Mouse (Mus musculus): ENCODE results near the gene Rasef. TPM values are rescaled to one million over a fixed set of nuclear protein-coding genes. Genes with fewer than 3 reads are reported as not detected.
"Not testable (repeated sequence)": the region's sequence is repeated elsewhere in the genome, so short reads cannot be mapped to it uniquely, and the experiment has no call there.

Gene Rasef
- polyA plus RNA-seq, 1 experiment from 2014 or later: 6.6 TPM

DNA sequence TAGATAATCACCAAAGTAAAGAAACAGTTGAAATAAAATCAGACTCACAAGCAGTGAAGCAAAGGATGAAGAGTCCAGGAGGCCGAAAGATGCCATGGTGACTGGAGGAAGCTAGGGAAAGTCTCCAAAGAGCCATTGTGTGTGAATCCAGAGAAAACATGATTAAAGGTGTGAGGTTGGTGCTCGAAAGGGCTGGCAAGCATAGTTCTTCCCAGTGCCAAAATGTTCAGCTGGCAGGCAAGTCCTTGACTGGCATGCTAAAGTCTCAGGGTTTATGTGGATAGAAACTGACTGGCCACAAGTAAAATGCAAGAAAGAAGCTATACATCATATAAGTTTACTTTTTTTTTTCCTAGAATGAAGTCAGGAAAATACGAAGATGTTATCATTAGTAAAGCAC is 22.6 kb downstream of the Rasef start:
- no peak overlapping the region for H3K4me3 ChIP-seq (replicated peaks)
- no peaks in the 10 kb centered on the region for H3K36me3 ChIP-seq
- no peaks in the 10 kb centered on the region for H3K27me3 ChIP-seq (replicated peaks)
- no peak overlapping the region for H3K27ac ChIP-seq
- H3K9me3 ChIP-seq: no peaks in the 10 kb centered on the region
- no peak for ATAC-seq
- WGBS: 79% methylated on average over 3 of the region's 3 CpGs
- H3K4me1 ChIP-seq (replicated peaks): no peaks in the 10 kb centered on the region
- H3K4me2 ChIP-seq (replicated peaks): no peak overlapping the region
- H3K9ac ChIP-seq: no peak overlapping the region

DNA sequence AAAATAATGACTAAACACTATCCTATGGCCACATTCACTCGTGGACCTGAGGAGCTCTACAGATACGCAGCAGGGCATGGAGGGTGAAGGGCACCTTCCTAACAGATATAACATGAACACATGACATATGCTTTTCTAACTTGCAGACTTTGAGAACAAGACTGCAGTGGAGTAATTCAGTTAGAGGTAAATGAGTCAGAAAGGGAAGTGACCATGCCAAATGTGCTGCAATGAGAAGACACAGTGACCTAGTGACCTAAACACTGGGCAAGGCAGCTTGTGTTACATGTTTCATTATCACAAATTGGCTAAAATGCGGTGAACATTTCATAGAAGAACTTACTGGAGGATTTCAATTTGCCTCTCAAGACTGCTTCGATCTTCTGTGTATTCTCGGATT is 42.6 kb downstream of the Rasef start:
- no peak for ATAC-seq
- 93% methylated on average over 5 of the region's 5 CpGs for WGBS

DNA sequence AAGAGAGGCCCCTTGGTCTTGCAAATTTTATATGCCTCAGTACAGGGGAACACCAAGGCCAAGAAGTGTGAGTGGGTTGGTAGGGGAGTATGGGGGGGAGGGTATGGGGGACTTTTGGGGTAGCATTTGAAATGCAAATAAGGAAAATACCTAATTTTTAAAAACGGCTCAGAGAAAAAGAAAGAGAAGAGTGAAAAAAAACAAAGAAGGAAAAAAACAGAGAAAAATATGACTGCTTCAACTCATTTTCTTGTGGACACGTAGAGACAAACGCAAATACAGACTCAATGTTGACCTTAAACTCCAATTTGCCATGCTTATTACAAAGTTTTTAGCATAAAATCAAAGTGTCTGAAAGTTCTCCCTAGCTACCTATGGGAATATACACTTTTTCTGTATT is 51.4 kb downstream of the Rasef start:
- Histone ChIP-seq H3K9ac (no peak overlapping the region), H3K9me3 (no peaks in the 10 kb centered on the region), H3K27ac (no peak overlapping the region), H3K36me3 (no peaks in the 10 kb centered on the region), H3K4me3 (replicated peaks) (no peak overlapping the region), H3K4me2 (replicated peaks) (no peak overlapping the region), H3K4me1 (replicated peaks) (no peaks in the 10 kb centered on the region), H3K27me3 (replicated peaks) (no peaks in the 10 kb centered on the region)
- ATAC-seq: no peak
- 84% methylated on average over 3 of the region's 3 CpGs for WGBS

More for the DNA sequence above, 42.6 kb downstream of the Rasef start:
- Histone ChIP-seq H3K27ac (no peak overlapping the region), H3K36me3 (no peaks in the 10 kb centered on the region), H3K4me1 (replicated peaks) (no peaks in the 10 kb centered on the region), H3K9me3 (no peaks in the 10 kb centered on the region), H3K27me3 (replicated peaks) (no peaks in the 10 kb centered on the region), H3K4me2 (replicated peaks) (no peak overlapping the region), H3K9ac (no peak overlapping the region), H3K4me3 (replicated peaks) (no peak overlapping the region)

DNA sequence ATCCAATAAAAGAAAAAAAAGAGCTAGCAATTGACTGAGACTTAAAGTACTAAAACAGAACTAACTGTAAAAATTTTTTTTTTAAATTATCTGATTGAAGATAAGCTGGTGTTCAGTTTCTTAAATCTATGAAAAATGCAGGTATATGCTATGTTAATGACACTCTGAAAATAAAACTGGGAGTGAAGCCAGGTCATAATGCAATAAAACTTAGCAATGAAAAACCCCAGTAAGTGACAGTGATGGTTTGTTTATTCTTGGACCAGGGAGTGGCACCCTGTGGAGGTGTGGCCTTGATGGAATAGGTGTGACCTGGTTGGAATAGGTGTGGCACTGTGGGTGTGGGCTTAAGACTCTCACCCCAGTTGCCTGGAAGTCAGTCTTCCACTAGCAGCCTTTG is 71.0 kb downstream of the Rasef start:
- H3K9me3 ChIP-seq: no peaks in the 10 kb centered on the region
- no peak overlapping the region for H3K27ac ChIP-seq
- H3K36me3 ChIP-seq: no peaks in the 10 kb centered on the region
- H3K4me3 ChIP-seq (replicated peaks): no peak overlapping the region
- H3K27me3 ChIP-seq (replicated peaks): no peaks in the 10 kb centered on the region
- H3K4me1 ChIP-seq (replicated peaks): no peaks in the 10 kb centered on the region
- H3K9ac ChIP-seq: no peak overlapping the region
- H3K4me2 ChIP-seq (replicated peaks): no peak overlapping the region
- ATAC-seq: peak; percentile 80

DNA sequence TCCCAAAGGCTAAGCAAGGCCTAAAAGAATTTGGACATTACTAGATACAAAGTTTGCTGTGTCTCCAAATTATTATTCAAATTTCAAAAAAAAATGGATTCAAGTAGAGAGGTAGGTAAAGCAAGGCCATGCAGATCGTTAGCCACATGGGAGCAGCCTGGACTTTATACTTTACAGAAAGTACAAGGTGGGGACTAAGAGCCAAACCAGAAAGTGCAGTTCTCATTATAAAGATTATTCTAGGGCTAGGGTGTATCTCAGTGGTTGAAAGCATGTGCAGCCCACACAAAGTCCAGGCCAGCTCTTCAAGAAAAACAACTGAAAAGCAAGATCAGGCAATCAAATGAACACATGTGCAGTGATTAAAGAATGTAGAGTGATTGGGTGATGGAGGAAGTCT is 72.0 kb downstream of the Rasef start:
- Histone ChIP-seq H3K36me3 (no peaks in the 10 kb centered on the region), H3K4me1 (replicated peaks) (no peaks in the 10 kb centered on the region), H3K9ac (no peak overlapping the region), H3K27me3 (replicated peaks) (no peaks in the 10 kb centered on the region), H3K9me3 (no peaks in the 10 kb centered on the region), H3K4me2 (replicated peaks) (no peak overlapping the region), H3K4me3 (replicated peaks) (no peak overlapping the region), H3K27ac (no peak overlapping the region)
- peak; percentile 73 for ATAC-seq
- 62% methylated on average over 1 of the region's 1 CpGs for WGBS

DNA sequence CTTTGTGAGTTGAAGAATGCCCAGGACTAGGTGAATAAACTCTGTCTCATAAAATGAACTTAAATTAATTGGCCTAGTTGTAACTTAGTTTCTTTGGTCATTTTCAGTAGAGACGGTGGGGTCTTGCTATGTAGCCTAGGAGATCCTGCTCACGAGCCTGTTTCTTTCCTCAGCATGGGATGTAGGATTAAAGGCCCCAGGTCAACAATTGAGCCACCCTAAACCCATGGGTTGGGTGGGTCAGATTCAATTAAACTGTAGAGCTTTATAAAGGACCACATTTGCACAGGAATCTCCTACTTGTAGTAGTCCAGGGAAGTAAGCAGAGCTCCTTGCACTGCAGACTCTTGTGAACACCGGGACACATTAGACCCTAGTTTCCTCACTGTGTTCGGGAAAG is 107.6 kb downstream of the Rasef start, which contains the start of gene Gm428:
TSS of gene Gm428 (plus strand) at position 301 of the 400 bp plus-strand sequence.
- not testable (repeated sequence) for ATAC-seq
- 82% methylated on average over 2 of the region's 4 CpGs for WGBS

DNA sequence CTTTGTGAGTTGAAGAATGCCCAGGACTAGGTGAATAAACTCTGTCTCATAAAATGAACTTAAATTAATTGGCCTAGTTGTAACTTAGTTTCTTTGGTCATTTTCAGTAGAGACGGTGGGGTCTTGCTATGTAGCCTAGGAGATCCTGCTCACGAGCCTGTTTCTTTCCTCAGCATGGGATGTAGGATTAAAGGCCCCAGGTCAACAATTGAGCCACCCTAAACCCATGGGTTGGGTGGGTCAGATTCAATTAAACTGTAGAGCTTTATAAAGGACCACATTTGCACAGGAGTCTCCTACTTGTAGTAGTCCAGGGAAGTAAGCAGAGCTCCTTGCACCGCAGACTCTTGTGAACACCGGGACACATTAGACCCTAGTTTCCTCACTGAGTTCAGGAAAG is 122.7 kb downstream of the Rasef start, which contains the start of gene Gm11239:
TSS of gene Gm11239 (plus strand) at position 301 of the 400 bp plus-strand sequence.
- not testable (repeated sequence) for H3K4me2 ChIP-seq (replicated peaks); H3K27ac ChIP-seq; H3K9me3 ChIP-seq; H3K27me3 ChIP-seq (replicated peaks); H3K4me1 ChIP-seq (replicated peaks); H3K9ac ChIP-seq; ATAC-seq; H3K36me3 ChIP-seq; H3K4me3 ChIP-seq (replicated peaks)
- no CpG with 5 or more reads among the region's 4 CpGs for WGBS

More for the DNA sequence above, 107.6 kb downstream of the Rasef start, which contains the start of gene Gm428:
- H3K4me3 ChIP-seq (replicated peaks); H3K9me3 ChIP-seq; H3K36me3 ChIP-seq; H3K4me1 ChIP-seq (replicated peaks); H3K9ac ChIP-seq; H3K27ac ChIP-seq; H3K27me3 ChIP-seq (replicated peaks); H3K4me2 ChIP-seq (replicated peaks): not testable (repeated sequence)

Other genes with a start within 250 kb of the Rasef start
- not detected in 2 replicates for gene Gm11238, start 183.1 kb downstream of the Rasef start, polyA plus RNA-seq (2015; fragmentation: Nextera tagmentation; extraction: Ambion mirVana)
- gene Gm11237, start 168.0 kb downstream of the Rasef start, polyA plus RNA-seq (2015; fragmentation: Nextera tagmentation; extraction: Ambion mirVana): not detected in 2 replicates
- gene Gm11236, start 152.9 kb downstream of the Rasef start, polyA plus RNA-seq (2015; fragmentation: Nextera tagmentation; extraction: Ambion mirVana): not detected in 2 replicates
- gene Gm11239, start 122.6 kb downstream of the Rasef start, polyA plus RNA-seq (2015; fragmentation: Nextera tagmentation; extraction: Ambion mirVana): not detected in 2 replicates
- gene Gm428, start 107.5 kb downstream of the Rasef start, polyA plus RNA-seq (2015; fragmentation: Nextera tagmentation; extraction: Ambion mirVana): not detected in 2 replicates
- not detected in 2 replicates for gene Gm11758, start 85.3 kb upstream of the Rasef start, polyA plus RNA-seq (2015; fragmentation: Nextera tagmentation; extraction: Ambion mirVana)
- not detected in 2 replicates for gene Gm11757, start 100.1 kb upstream of the Rasef start, polyA plus RNA-seq (2015; fragmentation: Nextera tagmentation; extraction: Ambion mirVana)
- not detected in 2 replicates for gene Gm13871, start 115.0 kb upstream of the Rasef start, polyA plus RNA-seq (2015; fragmentation: Nextera tagmentation; extraction: Ambion mirVana)
- not detected in 2 replicates for gene Gm11756, start 129.8 kb upstream of the Rasef start, polyA plus RNA-seq (2015; fragmentation: Nextera tagmentation; extraction: Ambion mirVana)
- not detected in 2 replicates for gene 2310002L09Rik, start 159.9 kb upstream of the Rasef start, polyA plus RNA-seq (2015; fragmentation: Nextera tagmentation; extraction: Ambion mirVana)
- 0.87 and 0.92 TPM in 2 replicates for gene Frmd3, start 222.4 kb upstream of the Rasef start, polyA plus RNA-seq (2015; fragmentation: Nextera tagmentation; extraction: Ambion mirVana)

Measured in intestine, embryonic 15.5 days (tissue).